Mouse (Mus musculus) Patski (cell line): ENCODE data around the gene Scfd2. TPM values are rescaled to one million over a fixed set of nuclear protein-coding genes. Genes with fewer than 3 reads are reported as not detected.

Experiments used
- ATAC-seq: fragments of 100-300 bp; one replicate; pipeline ENCODE4 v1.8.0; 2021
- CTCF ChIA-PET: fragments of 350-600 bp; sonication (Branson Sonifier 250); formaldehyde crosslinking; loops from one replicate; lab custom pipeline; 2022; ENCODE audit warnings: inconsistent platforms; lab: Charles Lee
- POLR2A ChIA-PET: fragments of 350-600 bp; sonication (Branson Sonifier 250); formaldehyde crosslinking; loops from one replicate; lab custom pipeline; 2022; ENCODE audit warnings: antibody characterized with exemption, inconsistent platforms; lab: Charles Lee
- DNase-seq: peaks from one replicate; pipeline ENCODE4 v3.0.0-alpha.2; 2011; ENCODE audit warnings: low read depth, low spot score
- H3K27me3 ChIP-seq: fragments of 371-371 bp; one replicate; pipeline ENCODE4 v1.5.1; 2021
- CTCF ChIP-seq: fragments of 100-300 bp; IDR thresholded peaks from one replicate; pipeline ENCODE4 v1.5.1; 2021
- in situ Hi-C: fragments of 300-500 bp; cut with MboI; formaldehyde crosslinking; loops from 3 replicates; pipeline ENCODE4 v1.11.1; 2018; ENCODE audit warnings: low pct_unique_long_range_greater_than_20kb, mixed read lengths
- polyA plus RNA-seq: library from polyadenylated mRNA; unstranded; gene quantifications from one replicate; pipeline ENCODE4 v1.2.3, GENCODE M21; 2021

Gene Scfd2
- polyA plus RNA-seq, 1 experiment from 2014 or later: 8.6 TPM

DNA sequence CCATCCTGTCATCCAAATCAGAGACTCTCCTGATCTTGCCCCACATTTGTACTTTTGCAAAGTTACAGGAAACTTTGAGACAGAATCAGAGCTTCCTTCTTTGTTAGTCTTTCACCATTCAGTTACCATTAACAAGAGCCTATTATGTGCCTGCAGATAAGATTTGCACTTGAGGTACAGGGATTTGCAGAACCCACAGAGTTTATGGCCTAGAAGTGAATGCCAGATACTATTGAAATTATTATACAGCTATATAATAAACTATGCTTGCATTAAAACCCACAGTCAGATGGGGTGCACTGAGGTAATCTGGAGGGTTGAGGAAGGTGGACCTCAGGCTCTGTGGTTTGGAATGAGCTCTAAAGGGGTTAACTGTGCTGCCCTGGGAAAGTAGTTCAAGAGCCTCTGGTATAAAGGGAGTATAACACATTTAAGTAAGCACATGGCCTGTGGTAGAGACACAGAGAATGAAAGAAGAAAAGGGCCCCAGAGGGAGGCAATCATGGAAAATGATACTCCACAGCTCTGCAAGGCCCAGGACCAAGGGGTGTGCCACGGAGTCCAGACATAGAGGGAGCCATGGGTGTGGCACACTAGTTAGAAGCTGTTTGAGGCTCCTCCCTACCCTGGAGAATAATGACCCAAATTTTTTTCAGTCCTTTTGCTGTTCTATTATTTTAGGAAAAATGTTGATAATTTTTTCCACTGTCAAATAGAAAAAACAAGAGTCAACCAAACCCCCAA is 144.2 kb downstream of the Scfd2 start:
- CTCF ChIA-PET: interaction anchor here (1.1 to 1.4 kb wide), 3 partner anchors 10 to 57 kb away, joined by 3 to 6 read pairs (median 4); no protein-coding TSS in a partner anchor
- POLR2A ChIA-PET: no interaction called here
- ATAC-seq (no peak), DNase-seq (no peak)
- in situ Hi-C loops: no loop called here
- H3K27me3 ChIP-seq: no peaks in the 10 kb centered on the region
- no peak for TF ChIP-seq CTCF

- ATAC-seq (no peak), DNase-seq (no peak)
- no peak for TF ChIP-seq CTCF
- POLR2A ChIA-PET: no interaction called here
- in situ Hi-C loops: no loop called here
- no peaks in the 10 kb centered on the region for H3K27me3 ChIP-seq
- CTCF ChIA-PET: no interaction called here
Measured at GRCm38 (mm10) chr5:74380045-74380444, 151.5 kb downstream of the Scfd2 start.

- no peak for ATAC-seq
- no peak for TF ChIP-seq CTCF
- in situ Hi-C loops: no loop called here
- ChIA-PET POLR2A (no interaction called here), CTCF (interaction anchor here (1.8 kb wide), 1 partner anchor 11 kb away, joined by 3 read pairs; no protein-coding TSS in a partner anchor)
- H3K27me3 ChIP-seq: no peaks in the 10 kb centered on the region
- no peak for DNase-seq
Measured at GRCm38 (mm10) chr5:74366710-74367101, 164.9 kb downstream of the Scfd2 start.

- DNase-seq (no peak), ATAC-seq (no peak)
Measured at GRCm38 (mm10) chr5:74365984-74366709, 165.4 kb downstream of the Scfd2 start.

DNA sequence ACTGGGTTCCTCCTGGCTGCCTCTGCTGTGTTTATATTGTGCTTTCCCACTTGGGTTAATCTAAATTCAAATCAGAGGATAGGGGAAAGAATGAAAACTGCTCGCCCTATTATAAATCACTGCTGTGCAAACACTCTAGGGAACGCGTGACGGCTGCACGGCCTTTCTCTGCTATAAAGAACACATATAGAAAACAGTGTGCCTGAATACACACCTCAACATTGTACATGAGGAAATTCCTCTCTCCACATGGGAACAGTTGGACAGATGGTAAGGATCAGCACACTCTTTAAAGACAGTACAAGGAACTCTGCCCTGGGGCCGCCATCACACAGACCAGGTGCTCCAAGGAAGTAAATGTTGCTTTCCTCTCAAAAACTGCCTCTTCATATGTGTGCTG is 166.2 kb downstream of the Scfd2 start:
- DNase-seq (no peak), ATAC-seq (no peak)
- ChIA-PET CTCF (interaction anchor here (1.2 kb wide), 1 partner anchor 56 kb away, joined by 3 read pairs; no protein-coding TSS in a partner anchor), POLR2A (no interaction called here)
- in situ Hi-C loops: no loop called here
- no peak for TF ChIP-seq CTCF
- H3K27me3 ChIP-seq: no peaks in the 10 kb centered on the region

More at GRCm38 (mm10) chr5:74365984-74366709, 165.4 kb downstream of the Scfd2 start:
- CTCF ChIA-PET: interaction anchor here (1.2 kb wide), 1 partner anchor 55 kb away, joined by 3 read pairs; no protein-coding TSS in a partner anchor
- no peaks in the 10 kb centered on the region for H3K27me3 ChIP-seq
- no peak for TF ChIP-seq CTCF
- POLR2A ChIA-PET: no interaction called here
- in situ Hi-C loops: no loop called here

GRCm38 (mm10) chr5:74363296-74363695 is 168.3 kb downstream of the Scfd2 start:
- no peak for TF ChIP-seq CTCF
- in situ Hi-C loops: no loop called here
- CTCF ChIA-PET: interaction anchor here (1.1 to 1.5 kb wide), 2 partner anchors 8 to 12 kb away, joined by 3 to 5 read pairs; no protein-coding TSS in a partner anchor
- ATAC-seq (no peak), DNase-seq (no peak)
- H3K27me3 ChIP-seq: no peaks in the 10 kb centered on the region
- POLR2A ChIA-PET: interaction anchor here (0.6 kb wide), 1 partner anchor 68 kb away, joined by 3 read pairs; no protein-coding TSS in a partner anchor

DNA sequence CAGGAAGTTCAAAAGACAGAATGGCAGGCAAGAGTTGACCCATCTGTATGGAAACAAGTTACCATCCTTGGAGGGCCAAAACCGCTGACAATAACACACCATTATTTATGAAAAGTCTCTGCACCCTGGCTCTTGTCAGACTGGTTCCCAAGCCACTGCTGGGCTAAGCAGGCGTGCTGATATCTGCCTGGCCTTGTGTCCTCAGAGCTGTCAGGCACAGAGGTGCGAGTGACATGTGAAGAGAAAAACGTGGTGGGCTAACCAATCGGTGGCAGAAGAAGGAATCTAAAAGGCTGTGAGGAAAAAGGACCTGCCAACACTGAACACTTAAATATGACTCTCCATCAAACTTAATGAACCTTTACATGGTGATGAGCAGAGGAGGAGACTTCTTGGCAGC is 170.0 kb downstream of the Scfd2 start:
- POLR2A ChIA-PET: no interaction called here
- TF ChIP-seq CTCF: no peak
- H3K27me3 ChIP-seq: no peaks in the 10 kb centered on the region
- in situ Hi-C loops: no loop called here
- CTCF ChIA-PET: interaction anchor here (1.0 to 1.4 kb wide), 2 partner anchors 12 to 21 kb away, joined by 3 read pairs; no protein-coding TSS in a partner anchor
- DNase-seq (no peak), ATAC-seq (no peak)

GRCm38 (mm10) chr5:74358033-74358432 is 173.5 kb downstream of the Scfd2 start:
- ChIA-PET POLR2A (no interaction called here), CTCF (interaction anchor here (1.1 kb wide), 1 partner anchor 9 kb away, joined by 3 read pairs; no protein-coding TSS in a partner anchor)
- DNase-seq (no peak), ATAC-seq (no peak)
- H3K27me3 ChIP-seq: no peaks in the 10 kb centered on the region
- in situ Hi-C loops: no loop called here
- TF ChIP-seq CTCF: no peak

DNA sequence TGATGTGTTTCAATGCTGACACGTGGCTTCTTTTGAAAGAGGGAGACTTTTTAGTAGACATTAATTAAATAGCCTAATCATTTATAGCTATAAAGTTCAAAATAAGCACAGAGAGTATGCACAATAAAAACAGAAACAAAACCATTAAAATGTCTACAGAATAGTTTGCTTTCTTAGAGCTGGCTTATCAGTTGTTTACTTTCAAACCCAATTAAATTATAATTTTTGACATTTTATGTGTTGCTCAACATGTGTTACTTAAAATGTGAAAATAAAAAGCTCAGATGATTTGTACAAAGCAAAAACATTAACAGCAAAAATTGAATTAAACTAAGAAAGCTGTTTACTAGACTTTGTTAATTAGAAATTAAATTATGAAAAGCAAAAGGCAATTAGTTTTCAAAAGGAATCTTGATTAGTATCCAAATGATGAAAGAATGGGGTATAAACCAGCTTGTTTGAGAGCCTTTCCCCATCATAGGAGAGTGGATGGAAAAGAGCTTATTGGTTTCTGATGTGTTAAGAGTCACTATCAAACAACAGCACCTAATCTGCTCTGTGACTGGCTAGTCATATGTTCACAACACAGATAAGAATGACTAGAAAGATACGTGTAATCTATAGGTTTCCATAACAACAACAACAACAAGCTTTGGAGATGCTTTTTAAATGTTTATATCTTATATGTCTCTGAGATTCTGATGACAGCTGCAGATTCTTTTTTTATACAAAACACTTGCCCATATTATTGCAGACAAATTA is 176.0 kb downstream of the Scfd2 start:
- no peaks in the 10 kb centered on the region for H3K27me3 ChIP-seq
- ATAC-seq: no peak
- CTCF ChIA-PET: interaction anchor here (1.1 to 1.8 kb wide), 4 partner anchors 8 to 92 kb away, joined by 3 to 5 read pairs (median 3); no protein-coding TSS in a partner anchor
- no peak for TF ChIP-seq CTCF
- no peak for DNase-seq
- in situ Hi-C loops: no loop called here
- POLR2A ChIA-PET: interaction anchor here (0.6 kb wide), 1 partner anchor 617 kb away, joined by 4 read pairs; no protein-coding TSS in a partner anchor

DNA sequence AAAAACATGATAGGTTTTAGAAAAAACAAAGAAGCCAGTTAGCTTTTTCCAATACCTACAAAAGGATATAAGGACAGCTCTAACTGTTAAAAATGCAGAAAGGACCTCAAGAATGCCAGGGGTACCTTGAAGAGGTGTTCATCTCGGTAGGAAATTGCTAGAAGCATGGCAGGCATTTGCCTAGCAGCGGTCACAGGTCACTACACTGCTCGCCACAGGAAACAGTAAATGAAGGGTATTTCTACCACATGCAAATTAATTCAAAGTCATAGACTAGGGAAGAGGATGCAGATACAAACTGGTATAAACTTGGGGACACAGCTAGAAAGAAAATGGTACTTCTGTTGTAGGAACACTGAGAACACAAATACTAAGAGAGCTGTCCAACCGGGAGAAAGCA is 180.7 kb downstream of the Scfd2 start:
- in situ Hi-C loops: no loop called here
- CTCF ChIA-PET: interaction anchor here (0.9 kb wide), 1 partner anchor 12 kb away, joined by 3 read pairs; no protein-coding TSS in a partner anchor
- DNase-seq (no peak), ATAC-seq (no peak)
- POLR2A ChIA-PET: interaction anchor here (0.8 kb wide), 1 partner anchor 18 kb away, joined by 3 read pairs; no protein-coding TSS in a partner anchor
- no peak for TF ChIP-seq CTCF
- H3K27me3 ChIP-seq: no peaks in the 10 kb centered on the region
